Mouse (Mus musculus) CH12.LX (cell line): Measurements from ENCODE around the gene Dnm1. TPM values are rescaled to one million over a fixed set of nuclear protein-coding genes. Genes with fewer than 3 reads are reported as not detected.

Experiments used
- DNase-seq: peaks from one replicate; pipeline ENCODE4 v3.0.0-alpha.2; 2013; ENCODE audit errors: extremely low read depth
- H3K27ac ChIP-seq: 2 replicates; pipeline ENCODE4 v1.5.1; 2012; ENCODE audit warnings: low read depth, mild to moderate bottlenecking, control low read depth, moderate library complexity; ENCODE audit not compliant: insufficient read depth
- H3K27me3 ChIP-seq: replicated peaks from 2 replicates; pipeline ENCODE3; 2012; ENCODE audit warnings: inconsistent platforms
- H3K36me3 ChIP-seq, 2 experiments: replicated peaks in 1 of 2; 2 replicates each; pipeline versions ENCODE3 to v1.6.1; 2012; ENCODE audit warnings: inconsistent platforms in 1 of 2, low read length in 1 of 2, mild to moderate bottlenecking in 1 of 2, mixed read lengths in 1 of 2, moderate library complexity in 1 of 2; ENCODE audit not compliant: control insufficient read depth in 1 of 2, insufficient read depth in 1 of 2
- H3K4me1 ChIP-seq, 2 experiments: 2 replicates each; pipeline ENCODE4 v1.6.1; 2012; ENCODE audit warnings: inconsistent platforms in 1 of 2, moderate library complexity in 1 of 2; ENCODE audit not compliant: insufficient read depth in 2 of 2, control insufficient read depth in 1 of 2
- H3K4me2 ChIP-seq: 2 replicates; pipeline ENCODE4 v1.6.1; 2012; ENCODE audit warnings: low read depth, mild to moderate bottlenecking, control low read depth; ENCODE audit not compliant: poor library complexity, insufficient read depth, severe bottlenecking
- H3K4me3 ChIP-seq, 3 experiments: fragments of 150-350 bp in 1 of 3; sonication (generic) in 1 of 3; replicated peaks in 1 of 3; 2 replicates each; pipeline versions ENCODE3 to v1.5.1; 2011 to 2012; ENCODE audit warnings: low read depth in 2 of 3, low read length in 2 of 3, mild to moderate bottlenecking in 2 of 3, moderate library complexity in 2 of 3, control low read depth in 1 of 3, improper control_type of control experiment in 1 of 3, inconsistent platforms in 1 of 3, mixed read lengths in 1 of 3; ENCODE audit not compliant: poor library complexity in 1 of 3
- H3K79me2 ChIP-seq: replicated peaks from 2 replicates; pipeline ENCODE4 v1.6.1; 2012; ENCODE audit warnings: mild to moderate bottlenecking, moderate library complexity; ENCODE audit not compliant: control insufficient read depth, poor library complexity, insufficient read depth, severe bottlenecking; ENCODE audit errors: extremely low read depth
- H3K9ac ChIP-seq: 2 replicates; pipeline ENCODE4 v1.6.1; 2012; ENCODE audit warnings: low read depth, mild to moderate bottlenecking, control low read depth, moderate library complexity; ENCODE audit not compliant: insufficient read depth
- H3K9me3 ChIP-seq: replicated peaks from 2 replicates; pipeline ENCODE3; 2012; ENCODE audit warnings: low read length, inconsistent platforms, mixed read lengths
- BHLHE40 ChIP-seq: IDR thresholded peaks from 2 replicates; pipeline ENCODE4 v1.6.1; 2011; ENCODE audit warnings: mild to moderate bottlenecking, low read depth, low read length, improper control_type of control experiment
- CHD1 ChIP-seq: IDR thresholded peaks from 2 replicates; pipeline ENCODE4 v1.6.1; 2012; ENCODE audit warnings: low read depth, low read length, improper control_type of control experiment, inconsistent platforms
- CHD2 ChIP-seq: IDR thresholded peaks from 2 replicates; pipeline ENCODE4 v1.6.1; 2011; ENCODE audit warnings: low read length, improper control_type of control experiment
- E2F4 ChIP-seq: IDR thresholded peaks from 2 replicates; pipeline ENCODE4 v1.6.1; 2011; ENCODE audit warnings: low read depth, low read length, improper control_type of control experiment; ENCODE audit not compliant: insufficient replicate concordance
- EP300 ChIP-seq: IDR thresholded peaks from 2 replicates; pipeline ENCODE4 v1.6.1; 2011; ENCODE audit warnings: low read length, improper control_type of control experiment
- GABPA ChIP-seq: IDR thresholded peaks from 2 replicates; pipeline ENCODE4 v1.6.1; 2012; ENCODE audit warnings: low read depth, low read length, improper control_type of control experiment, inconsistent platforms; ENCODE audit not compliant: insufficient replicate concordance
- HCFC1 ChIP-seq: IDR thresholded peaks from 2 replicates; pipeline ENCODE4 v1.6.1; 2012; ENCODE audit warnings: low read depth, mild to moderate bottlenecking, inconsistent platforms, low read length, improper control_type of control experiment
- IRF4 ChIP-seq: IDR thresholded peaks from 2 replicates; pipeline ENCODE4 v1.6.1; 2014; ENCODE audit warnings: low read depth, mild to moderate bottlenecking, inconsistent platforms, low read length, improper control_type of control experiment
- JUN ChIP-seq: IDR thresholded peaks from 2 replicates; pipeline ENCODE4 v1.6.1; 2011; ENCODE audit warnings: low read depth, mild to moderate bottlenecking, low read length, improper control_type of control experiment, moderate library complexity; ENCODE audit not compliant: insufficient read depth
- MAFK ChIP-seq: IDR thresholded peaks from 2 replicates; pipeline ENCODE4 v1.6.1; 2011; ENCODE audit warnings: low read length, improper control_type of control experiment; ENCODE audit not compliant: insufficient replicate concordance
- MAX ChIP-seq: IDR thresholded peaks from 2 replicates; pipeline ENCODE4 v1.6.1; 2011; ENCODE audit warnings: low read length, improper control_type of control experiment
- MEF2A ChIP-seq: IDR thresholded peaks from 2 replicates; pipeline ENCODE4 v1.6.1; 2014; ENCODE audit warnings: low read depth, mild to moderate bottlenecking, inconsistent platforms, low read length, improper control_type of control experiment, borderline replicate concordance
- NELFE ChIP-seq: IDR thresholded peaks from 2 replicates; pipeline ENCODE4 v1.6.1; 2011; ENCODE audit warnings: low read depth, low read length, improper control_type of control experiment
- NRF1 ChIP-seq: IDR thresholded peaks from 2 replicates; pipeline ENCODE4 v1.6.1; 2014; ENCODE audit warnings: low read depth, mild to moderate bottlenecking, inconsistent platforms, low read length, improper control_type of control experiment, moderate library complexity
- PAX5 ChIP-seq: IDR thresholded peaks from 2 replicates; pipeline ENCODE4 v1.6.1; 2012; ENCODE audit warnings: low read length, inconsistent platforms, mixed read lengths
- POLR2AphosphoS2 ChIP-seq: IDR thresholded peaks from 2 replicates; pipeline ENCODE4 v1.6.1; 2011; ENCODE audit warnings: low read depth, low read length, improper control_type of control experiment
- RAD21 ChIP-seq: IDR thresholded peaks from 2 replicates; pipeline ENCODE4 v1.6.1; 2011; ENCODE audit warnings: low read depth, mild to moderate bottlenecking, low read length, improper control_type of control experiment, moderate library complexity
- RCOR1 ChIP-seq: conservative IDR thresholded peaks from 2 replicates; pipeline ENCODE4 v1.6.1; 2012; ENCODE audit warnings: low read depth, mild to moderate bottlenecking, inconsistent platforms, low read length, improper control_type of control experiment
- TBP ChIP-seq: conservative IDR thresholded peaks from 2 replicates; pipeline ENCODE4 v1.6.1; 2011; ENCODE audit warnings: low read depth, low read length, improper control_type of control experiment
- USF2 ChIP-seq: conservative IDR thresholded peaks from 2 replicates; pipeline ENCODE4 v1.6.1; 2011; ENCODE audit warnings: low read depth, low read length, improper control_type of control experiment
- ZMIZ1 ChIP-seq: IDR thresholded peaks from 2 replicates; pipeline ENCODE4 v1.6.1; 2012; ENCODE audit warnings: low read depth, mild to moderate bottlenecking, inconsistent platforms, low read length, improper control_type of control experiment
- ZNF384 ChIP-seq: IDR thresholded peaks from 2 replicates; pipeline ENCODE4 v1.6.1; 2012; ENCODE audit warnings: low read depth, low read length, improper control_type of control experiment, inconsistent platforms
- dilution Hi-C: fragments of 300-500 bp; cut with MboI; formaldehyde crosslinking; loops from 2 replicates; pipeline ENCODE4 v1.14.3; 2020; ENCODE audit warnings: low sequenced_read_pairs; ENCODE audit not compliant: extremely low pct_unique_long_range_greater_than_20kb, extremely low pct_ligation_motif_present
- in situ Hi-C: fragments of 300-500 bp; cut with MboI; formaldehyde crosslinking; loops from 3 replicates; pipeline ENCODE4 v1.14.3; 2019; ENCODE audit warnings: low sequenced_read_pairs, low pct_ligation_motif_present, low pct_unique_long_range_greater_than_20kb, mixed read lengths
- polyA plus RNA-seq: library from polyadenylated mRNA; unstranded; fragments of >175 nt; gene quantifications from 2 replicates; pipeline ENCODE4 v1.2.1, GENCODE M21; 2012; ENCODE audit warnings: low read depth; ENCODE audit not compliant: insufficient read length
- total RNA-seq, 2 experiments: library from RNA; depleted of rRNA; stranded (reverse); fragments of 300-350 nt in 1 of 2; fragments of >200 nt in 1 of 2; gene quantifications; 2 replicates each; pipeline ENCODE4 v1.2.3; 2012 to 2014

Gene Dnm1
- total and polyA plus RNA-seq, 3 experiments, result 0.25 TPM; not detected in 2

GRCm38 (mm10) chr2:32381775-32382223 is 28.7 kb upstream of the Dnm1 start, which contains the start of gene 1110008P14Rik (continued):
- TF ChIP-seq USF2, result no peak
- peak; percentile 67; the same call in 1 of the 2 replicates for TF ChIP-seq NELFE

- Histone ChIP-seq H3K9me3 (no peaks in the 10 kb centered on the region), H3K27ac (no peak overlapping the region), H3K27me3 (peaks cover 42% of the 10 kb centered on the region), H3K36me3 (peaks cover 34 to 43% of the 10 kb centered on the region in 2 experiments), H3K4me3 (peak overlapping the region; percentile 58 to 71 (median 67)), H3K4me2 (peak overlapping the region; percentile 29), H3K79me2 (no peaks in the 10 kb centered on the region), H3K9ac (peak overlapping the region; percentile 69), H3K4me1 (peaks cover 5 to 15% of the 10 kb centered on the region in 2 experiments)
- dilution Hi-C loops, result no loop called here
- in situ Hi-C loops, result no loop called here
- no peak for TF ChIP-seq ZNF384
- TF ChIP-seq RAD21, result no peak
- no peak for TF ChIP-seq MEF2A
- TF ChIP-seq RCOR1, result no peak
- TF ChIP-seq E2F4, result no peak
- no peak for TF ChIP-seq NRF1
- no peak for TF ChIP-seq HCFC1
- peak; percentile 94 for TF ChIP-seq MAFK
- DNase-seq, result no peak
Observed at GRCm38 (mm10) chr2:32381141-32381774, 28.1 kb upstream of the Dnm1 start.

- H3K27ac ChIP-seq, result no peak overlapping the region
- H3K4me2 ChIP-seq, result no peak overlapping the region
- H3K36me3 ChIP-seq, result peaks cover 46 to 55% of the 10 kb centered on the region in 2 experiments
- in situ Hi-C loops (no loop called here), dilution Hi-C loops (no loop called here)
- no peak for DNase-seq
- no peaks in the 10 kb centered on the region for H3K79me2 ChIP-seq
- peaks cover 30% of the 10 kb centered on the region for H3K27me3 ChIP-seq
- TF ChIP-seq JUN, result no peak
- no peak for TF ChIP-seq EP300
- no peak for TF ChIP-seq USF2
- no peak for TF ChIP-seq ZMIZ1
- TF ChIP-seq MEF2A, result no peak
- TF ChIP-seq POLR2AphosphoS2, result no peak
- no peak for TF ChIP-seq PAX5
- TF ChIP-seq GABPA, result no peak
- TF ChIP-seq RAD21, result no peak
- TF ChIP-seq ZNF384, result no peak
- TF ChIP-seq CHD2, result no peak
- no peak for TF ChIP-seq IRF4
- TF ChIP-seq BHLHE40, result no peak
- TF ChIP-seq MAX, result no peak
- TF ChIP-seq CHD1, result no peak
- no peak for TF ChIP-seq TBP
- no peak for TF ChIP-seq NRF1
- no peak overlapping the region for H3K4me3 ChIP-seq
- peaks cover 5 to 15% of the 10 kb centered on the region in 2 experiments for H3K4me1 ChIP-seq
- no peaks in the 10 kb centered on the region for H3K9me3 ChIP-seq
- H3K9ac ChIP-seq, result no peak overlapping the region
Observed at GRCm38 (mm10) chr2:32380001-32380500, 26.9 kb upstream of the Dnm1 start.
